Mouse (Mus musculus) sigmoid colon, adult 10 weeks (tissue): ENCODE results near the gene Naga. TPM values are rescaled to one million over a fixed set of nuclear protein-coding genes. Genes with fewer than 3 reads are reported as not detected.

Experiments
- polyA plus RNA-seq: library from polyadenylated mRNA; stranded (reverse); fragments of 350-450 nt; fragmentation: Illumina TruSeq; extraction: RNeasy Lipid Tissue Mini Kit (QIAGEN cat#74804); gene quantifications from one replicate; pipeline ENCODE4 v1.2.3, GENCODE M21; 2014; ENCODE audit warnings: low read depth, low replicate concordance

Gene Naga
- 40.5 TPM for polyA plus RNA-seq

DNA sequence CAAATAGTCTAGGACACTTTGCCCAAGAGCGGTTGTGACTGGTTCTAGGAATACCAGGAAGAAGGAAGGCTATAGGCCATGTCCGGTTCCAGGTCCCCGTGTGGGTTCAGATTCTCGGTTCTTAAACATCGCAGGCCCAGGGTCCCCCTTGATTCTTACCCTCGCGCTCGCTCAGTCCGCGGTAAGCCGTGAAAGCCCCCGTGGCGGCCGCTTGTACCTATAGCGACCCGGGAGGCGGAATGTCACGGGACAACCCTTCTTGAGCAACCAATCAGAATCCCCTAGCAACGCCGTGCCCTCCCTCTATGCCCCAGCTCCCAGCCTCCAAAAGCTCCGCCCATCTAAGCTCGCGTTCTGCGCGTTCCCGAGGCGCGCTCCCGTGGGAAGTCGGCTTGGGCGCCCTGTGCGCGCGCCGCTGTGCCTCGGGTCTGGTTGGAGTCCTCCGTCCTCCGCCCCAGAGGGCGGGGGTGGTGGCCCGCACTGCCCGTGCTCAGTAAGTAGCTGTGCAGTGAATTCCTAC lies at the start of gene Naga, which contains the start of the genes Pheta2 and Smdt1:
TSS of gene Naga (minus strand) at position 333 of the 520 bp plus-strand sequence.
TSS of gene Pheta2 (plus strand) at position 350 of the 520 bp plus-strand sequence.
TSS of gene Smdt1 (plus strand) at position 367 of the 520 bp plus-strand sequence.

GRCm38 (mm10) chr15:82379871-82380713 lies 41.4 kb upstream of the Naga start, which contains the start of gene Cyp2d22:
TSS of gene Cyp2d22 (minus strand) at chr15:82380260.

DNA sequence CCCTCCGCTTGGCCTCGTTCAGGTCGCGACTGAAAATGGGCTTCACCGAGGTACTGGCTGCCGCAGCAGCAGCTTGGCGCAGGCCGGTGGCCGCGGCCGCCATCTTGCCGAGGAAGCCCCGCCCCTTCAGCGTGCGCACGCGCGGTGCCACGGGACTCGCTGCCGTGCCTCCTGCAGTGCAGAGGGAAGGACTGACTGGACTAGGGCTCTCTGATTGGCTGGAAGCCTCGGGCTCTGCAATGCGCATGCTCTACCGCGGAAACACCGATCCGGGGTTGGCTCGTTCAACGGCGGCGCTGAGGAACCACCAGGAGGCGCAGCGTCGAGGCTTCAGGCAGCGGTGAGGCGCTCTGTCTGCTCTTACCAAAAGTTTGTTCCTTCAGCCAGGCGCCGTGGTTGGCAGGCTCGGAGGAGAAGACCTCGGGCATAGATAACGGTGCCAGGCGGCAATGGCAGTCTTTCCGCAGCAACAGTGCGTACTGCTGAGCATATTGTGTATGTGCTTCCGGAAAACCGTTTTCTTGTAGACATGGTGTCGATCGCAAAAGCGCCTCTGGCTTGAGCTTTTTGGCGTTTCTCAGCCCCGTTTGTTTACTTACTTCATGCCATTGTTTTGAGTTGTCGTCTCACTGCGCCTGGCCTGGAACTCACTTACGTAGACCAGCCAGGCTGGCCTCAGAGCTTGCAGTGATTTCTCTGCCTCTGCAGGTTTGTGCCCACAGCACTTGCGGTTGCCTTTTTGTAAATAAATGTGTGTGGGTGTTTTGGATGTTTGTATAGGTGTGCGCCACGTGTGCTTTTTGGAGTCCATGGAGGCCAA lies 15.6 kb upstream of the Naga start, which contains the start of gene Ndufa6:
TSS of gene Ndufa6 (minus strand) at position 197 of the 820 bp plus-strand sequence.

GRCm38 (mm10) chr15:82298764-82299561 lies 39.8 kb downstream of the Naga start, which contains the start of gene Wbp2nl:
TSS of gene Wbp2nl (plus strand) at chr15:82298954.

Other genes starting within 250 kb of the Naga start
- gene Ccdc134, start 211.0 kb downstream of the Naga start, polyA plus RNA-seq = 2.9 TPM
- gene Srebf2, start 191.7 kb downstream of the Naga start, polyA plus RNA-seq = 19.9 TPM
- not detected for gene Shisa8, start 126.1 kb downstream of the Naga start, polyA plus RNA-seq
- 3.3 TPM for gene Tnfrsf13c, start 114.6 kb downstream of the Naga start, polyA plus RNA-seq
- gene Cenpm, start 94.2 kb downstream of the Naga start, polyA plus RNA-seq = not detected
- gene 1500009C09Rik, start 86.5 kb downstream of the Naga start, polyA plus RNA-seq = not detected
- 1.4 TPM for gene Sept3, start 64.0 kb downstream of the Naga start, polyA plus RNA-seq
- not detected for gene Wbp2nl, start 40.0 kb downstream of the Naga start, polyA plus RNA-seq
- gene Pheta2, start within 50 bp of the Naga start, polyA plus RNA-seq = 0.76 TPM
- gene Smdt1, start within 50 bp of the Naga start, polyA plus RNA-seq = 58.1 TPM
- gene Ndufa6, start 15.4 kb upstream of the Naga start, polyA plus RNA-seq = 482 TPM
- gene Cyp2d22, start 41.3 kb upstream of the Naga start, polyA plus RNA-seq = 11.7 TPM
- not detected for gene Cyp2d11, start 55.1 kb upstream of the Naga start, polyA plus RNA-seq
- gene Cyp2d10, start 68.3 kb upstream of the Naga start, polyA plus RNA-seq = 9.0 TPM
- gene Cyp2d9, start 94.5 kb upstream of the Naga start, polyA plus RNA-seq = 11.7 TPM
- gene Cyp2d12, start 216.1 kb upstream of the Naga start, polyA plus RNA-seq = 40.2 TPM